Mouse (Mus musculus) frontal cortex, postnatal 10 days (tissue): ENCODE results near the gene Cela3b.

Experiments used
- DNase-seq, 2 experiments: peaks; one replicate each; pipeline ENCODE4 v3.0.0; 2022; ENCODE audit warnings: low spot score in 2 of 2, mixed read lengths in 1 of 2

Cela3b gene

DNA sequence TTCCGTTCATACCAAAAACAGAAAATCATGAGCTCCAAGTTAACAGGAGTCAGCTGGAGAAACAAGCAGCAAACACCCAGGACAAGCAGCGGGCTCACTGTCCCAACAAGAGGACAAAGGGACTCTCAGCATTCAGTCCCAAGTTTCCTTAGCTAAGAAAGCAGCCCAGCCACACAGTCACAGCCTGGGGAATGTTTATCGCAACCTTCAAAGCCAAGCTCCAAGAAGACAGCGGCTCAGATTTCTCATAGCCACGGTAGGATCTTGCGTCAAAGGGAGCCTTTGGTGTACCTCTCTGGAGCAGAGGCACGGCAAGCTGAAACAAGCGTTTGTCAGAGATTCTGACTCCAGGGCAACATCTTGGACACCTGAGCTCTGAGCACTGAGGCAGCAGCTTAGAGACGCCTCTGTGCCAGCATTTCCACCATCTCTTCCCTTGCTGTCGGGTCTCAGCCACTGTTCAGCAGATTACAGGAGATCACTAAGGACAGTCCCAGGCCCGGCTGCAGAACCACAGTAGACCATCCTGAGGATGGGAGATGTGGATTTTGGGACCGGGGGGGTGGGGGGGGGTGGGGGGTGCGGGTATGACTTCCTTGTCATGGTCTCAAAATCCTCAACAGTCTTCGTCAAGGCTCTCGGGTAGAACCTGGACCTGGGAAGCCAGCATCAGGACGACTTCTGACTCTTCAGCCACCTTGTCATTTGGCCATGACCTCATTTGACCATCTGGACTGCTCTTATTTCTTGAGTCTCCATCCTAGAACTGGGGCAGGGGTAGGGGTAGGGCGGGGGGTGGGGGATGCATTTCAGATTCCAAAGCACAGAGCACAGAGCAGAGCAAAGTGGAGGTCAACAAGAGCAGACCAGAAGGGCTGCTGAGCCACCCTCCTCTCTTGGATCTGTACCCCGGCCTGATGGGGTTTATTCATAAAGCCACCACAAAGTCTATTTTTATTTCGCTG lies 54.7 kb downstream of the Cela3b start:
- DNase-seq, result no peak

DNA sequence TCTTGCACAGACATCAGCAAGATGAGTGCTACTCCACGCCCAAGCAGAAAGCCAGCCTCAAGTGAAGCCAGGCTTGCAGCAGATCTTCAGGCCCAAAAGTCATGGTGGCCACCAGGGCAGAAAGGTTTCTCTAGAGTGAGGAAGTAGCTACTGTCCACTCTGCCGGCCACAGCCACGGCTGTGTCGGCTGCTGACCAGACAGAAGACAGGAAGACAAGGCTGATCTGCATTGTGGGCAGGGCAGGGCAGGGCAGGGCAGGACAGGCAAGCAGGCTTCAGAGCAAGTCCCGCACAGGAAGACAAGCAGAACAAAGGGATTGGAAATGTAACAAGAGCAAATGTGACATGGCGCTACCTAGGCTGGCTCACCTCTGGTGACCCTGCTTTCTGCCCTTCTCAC lies 56.6 kb downstream of the Cela3b start:
- no peak for DNase-seq

DNA sequence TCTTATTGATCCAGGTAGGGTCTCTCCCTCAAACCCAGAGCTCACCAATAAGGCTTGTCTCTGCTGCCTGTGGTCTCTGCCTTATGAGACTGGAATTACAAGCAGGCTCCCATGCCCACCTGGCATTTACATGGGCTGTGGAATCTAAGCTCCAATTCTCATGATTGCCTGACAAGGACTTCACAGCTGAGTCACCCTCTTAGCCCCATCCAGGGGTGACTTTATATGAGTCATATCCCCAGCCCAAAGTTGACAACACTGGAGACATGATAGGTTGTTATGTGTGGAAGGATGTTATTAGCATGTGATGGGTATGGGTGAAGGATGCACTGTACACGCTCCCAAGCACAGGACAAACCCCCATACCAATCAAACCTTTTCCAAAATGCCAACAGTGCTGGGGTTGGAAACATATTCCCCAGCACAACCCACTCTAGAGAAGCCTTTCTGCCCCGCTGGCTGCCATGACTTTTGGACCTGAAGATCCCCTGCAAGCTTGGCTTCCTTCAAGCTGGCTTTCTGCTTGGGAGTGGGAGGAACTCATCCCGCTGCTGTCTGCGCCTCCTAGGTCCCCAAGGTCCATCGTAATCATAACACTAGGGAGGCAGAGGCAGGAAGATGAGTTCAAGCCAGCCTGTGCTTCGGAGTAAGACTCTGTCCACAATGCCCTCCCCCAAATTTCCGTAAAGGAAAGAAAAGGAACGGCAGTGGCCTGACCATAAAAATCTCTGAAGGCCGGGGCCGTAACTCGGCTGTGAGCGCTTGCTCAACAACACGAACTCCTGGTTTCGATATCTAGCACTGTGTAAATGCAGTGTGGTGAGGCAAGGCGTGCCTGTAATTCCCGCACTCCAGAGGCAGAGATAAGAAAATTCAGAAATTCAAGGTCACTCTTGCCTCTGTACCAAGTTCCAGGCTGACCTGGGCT lies 58.5 kb downstream of the Cela3b start:
- no peak for DNase-seq
